Mouse (Mus musculus) ES-Bruce4 (cell line): Measurements from ENCODE around the gene Otub2. TPM values are rescaled to one million over a fixed set of nuclear protein-coding genes. Genes with fewer than 3 reads are reported as not detected.

Experiments used
- H3K27ac ChIP-seq: 2 replicates; pipeline ENCODE4 v1.5.1; 2012; ENCODE audit warnings: low read length, inconsistent platforms; ENCODE audit not compliant: insufficient read depth
- H3K27me3 ChIP-seq: 2 replicates; pipeline ENCODE4 v1.6.1; 2012; ENCODE audit warnings: mild to moderate bottlenecking, low read length, inconsistent platforms; ENCODE audit not compliant: control insufficient read depth, poor library complexity, insufficient read depth, severe bottlenecking
- H3K36me3 ChIP-seq: 2 replicates; pipeline ENCODE4 v1.6.1; 2012; ENCODE audit warnings: inconsistent platforms, mild to moderate bottlenecking, low read length, moderate library complexity; ENCODE audit not compliant: control insufficient read depth, poor library complexity, insufficient read depth, severe bottlenecking
- H3K4me1 ChIP-seq: one replicate; pipeline ENCODE4 v1.8.1; 2011; ENCODE audit warnings: low read length; ENCODE audit not compliant: control insufficient read depth, insufficient read depth
- H3K4me3 ChIP-seq: 2 replicates; pipeline ENCODE4 v1.5.1; 2011; ENCODE audit warnings: low read depth, mild to moderate bottlenecking, low read length
- H3K9ac ChIP-seq: 2 replicates; pipeline ENCODE4 v1.6.1; 2012; ENCODE audit warnings: low read depth, mild to moderate bottlenecking, inconsistent platforms; ENCODE audit not compliant: poor library complexity, severe bottlenecking
- H3K9me3 ChIP-seq: replicated peaks from 2 replicates; pipeline ENCODE4 v1.6.1; 2012; ENCODE audit warnings: mild to moderate bottlenecking, low read length, inconsistent platforms; ENCODE audit not compliant: control insufficient read depth, poor library complexity, insufficient read depth, severe bottlenecking
- CTCF ChIP-seq: IDR thresholded peaks from one replicate; pipeline ENCODE4 v1.8.1; 2011; ENCODE audit warnings: low read depth, low read length
- EP300 ChIP-seq: IDR thresholded peaks from 2 replicates; pipeline ENCODE4 v1.6.1; 2011; ENCODE audit warnings: low read depth, low read length; ENCODE audit not compliant: insufficient read depth
- POLR2A ChIP-seq: IDR thresholded peaks from one replicate; pipeline ENCODE4 v1.8.1; 2011; ENCODE audit warnings: low read length; ENCODE audit not compliant: insufficient read depth
- polyA plus RNA-seq: library from polyadenylated mRNA; stranded (reverse); fragments of >200 nt; gene quantifications from 2 replicates; pipeline ENCODE4 v1.2.4, GENCODE M21; 2011; ENCODE audit warnings: low read depth; ENCODE audit not compliant: missing spikeins, insufficient read depth, insufficient read length

Gene Otub2
- polyA plus RNA-seq, 1 experiment: 5.5 TPM

DNA sequence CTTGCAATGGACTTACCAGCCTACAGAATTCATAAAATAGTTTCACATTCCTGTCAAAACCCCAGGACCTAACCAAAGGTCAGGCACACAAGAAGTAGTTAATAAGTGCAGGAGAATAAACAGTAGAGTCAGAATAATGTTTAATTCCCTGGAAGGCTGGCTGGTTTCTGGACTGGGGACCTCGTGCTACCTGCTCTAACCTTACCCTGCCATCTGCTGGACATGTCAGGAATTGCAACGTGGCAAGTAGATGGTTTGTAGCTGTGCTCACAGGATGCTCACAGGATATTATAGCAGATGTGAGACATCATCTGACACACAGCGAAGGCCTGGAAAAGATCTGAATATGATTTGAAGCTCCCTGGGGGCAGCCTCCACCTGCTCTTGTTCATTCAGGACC lies 40.0 kb upstream of the Otub2 start:
- no peak for TF ChIP-seq EP300
- peak; percentile 74 for TF ChIP-seq CTCF
- TF ChIP-seq POLR2A: no peak
- no peaks in the 10 kb centered on the region for H3K27me3 ChIP-seq
- no peaks in the 10 kb centered on the region for H3K4me1 ChIP-seq
- no peak overlapping the region for H3K4me3 ChIP-seq
- H3K36me3 ChIP-seq: no peaks in the 10 kb centered on the region
- no peak overlapping the region for H3K9ac ChIP-seq
- H3K27ac ChIP-seq: no peak overlapping the region
- no peaks in the 10 kb centered on the region for H3K9me3 ChIP-seq

DNA sequence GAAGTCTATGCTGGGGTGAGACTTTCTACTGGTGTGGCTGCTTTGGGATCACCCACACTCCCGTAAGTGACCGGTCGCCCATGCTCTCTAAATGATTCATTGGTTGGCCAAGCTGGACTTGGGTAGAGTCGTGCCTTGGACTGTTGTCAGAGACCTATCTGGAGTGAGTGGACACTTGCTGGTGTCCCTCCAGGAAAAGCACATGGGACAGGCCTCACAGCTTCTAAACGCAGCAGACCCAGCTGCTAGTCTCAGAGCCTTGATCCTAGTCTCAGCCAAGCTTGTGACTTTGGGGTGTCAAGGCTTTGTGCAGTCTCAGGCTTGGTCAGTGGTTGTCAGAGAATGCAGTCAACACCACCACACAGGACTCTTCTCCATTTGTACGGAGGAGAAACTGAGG lies 35.7 kb upstream of the Otub2 start:
- no peak overlapping the region for H3K9ac ChIP-seq
- TF ChIP-seq EP300 (no peak), CTCF (no peak), POLR2A (no peak)
- H3K4me3 ChIP-seq: no peak overlapping the region
- H3K9me3 ChIP-seq: no peaks in the 10 kb centered on the region
- H3K27ac ChIP-seq: no peak overlapping the region
- H3K36me3 ChIP-seq: no peaks in the 10 kb centered on the region
- no peaks in the 10 kb centered on the region for H3K4me1 ChIP-seq
- H3K27me3 ChIP-seq: no peaks in the 10 kb centered on the region

DNA sequence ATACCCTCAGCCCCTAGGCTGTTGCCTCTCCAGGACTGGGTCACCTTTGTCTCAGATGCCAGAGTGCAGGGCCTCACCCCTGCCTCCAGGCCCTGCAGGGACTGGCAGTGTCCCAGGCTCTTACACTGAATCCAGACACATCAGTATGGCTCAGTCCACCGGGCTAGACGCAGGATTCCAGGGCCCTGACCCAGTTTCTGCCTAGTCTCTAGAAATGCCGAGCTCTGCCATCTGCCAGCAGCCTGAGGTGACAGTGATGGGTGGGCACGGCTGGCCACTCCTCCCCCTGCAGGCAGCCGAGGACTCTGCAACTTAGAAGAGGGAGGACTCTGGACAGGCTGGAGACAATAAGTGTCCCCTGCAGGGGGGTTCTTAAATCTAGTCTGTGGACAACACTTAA lies 34.9 kb upstream of the Otub2 start:
- Histone ChIP-seq H3K4me1 (no peaks in the 10 kb centered on the region), H3K27ac (no peak overlapping the region), H3K4me3 (no peak overlapping the region), H3K27me3 (no peaks in the 10 kb centered on the region), H3K36me3 (no peaks in the 10 kb centered on the region), H3K9me3 (no peaks in the 10 kb centered on the region), H3K9ac (no peak overlapping the region)
- TF ChIP-seq CTCF: no peak
- TF ChIP-seq EP300: no peak

DNA sequence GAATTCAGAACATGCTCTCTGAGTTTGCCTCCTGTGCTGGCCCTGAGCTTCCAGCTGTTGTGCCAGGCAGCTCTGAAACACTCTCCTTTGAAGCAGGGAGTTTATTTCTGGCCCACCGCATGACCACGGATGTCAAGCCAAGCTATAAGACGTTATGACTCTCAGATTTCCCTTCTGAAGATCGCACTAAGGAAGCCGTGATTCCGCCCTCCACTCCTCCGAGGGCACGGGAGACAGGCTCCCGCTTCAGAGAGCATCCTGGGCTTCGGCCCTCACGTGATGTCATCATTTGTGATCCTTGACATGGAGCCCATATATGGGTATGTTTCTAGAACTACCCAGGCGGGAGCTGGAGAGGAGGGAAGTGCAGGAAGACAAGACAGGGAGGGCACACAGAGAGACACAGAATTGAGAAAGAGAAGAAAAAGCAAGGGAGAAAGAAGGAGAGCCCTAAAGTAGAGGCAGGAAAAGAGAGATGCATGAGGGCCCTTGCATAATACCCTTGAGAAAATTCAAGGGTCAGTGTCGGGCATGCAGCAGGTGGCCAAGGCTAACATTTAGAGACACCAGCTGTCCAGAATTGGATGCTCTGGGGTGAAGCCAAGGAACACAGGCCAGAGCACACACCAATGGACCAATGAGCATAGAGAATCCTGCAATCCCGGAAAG lies 32.6 kb upstream of the Otub2 start, which contains the start of gene Asb2:
TSS of gene Asb2 (minus strand) at position 256 of the 669 bp plus-strand sequence.
- no peaks in the 10 kb centered on the region for H3K27me3 ChIP-seq
- no peak within 1 kb of the TSS for H3K4me3 ChIP-seq

DNA sequence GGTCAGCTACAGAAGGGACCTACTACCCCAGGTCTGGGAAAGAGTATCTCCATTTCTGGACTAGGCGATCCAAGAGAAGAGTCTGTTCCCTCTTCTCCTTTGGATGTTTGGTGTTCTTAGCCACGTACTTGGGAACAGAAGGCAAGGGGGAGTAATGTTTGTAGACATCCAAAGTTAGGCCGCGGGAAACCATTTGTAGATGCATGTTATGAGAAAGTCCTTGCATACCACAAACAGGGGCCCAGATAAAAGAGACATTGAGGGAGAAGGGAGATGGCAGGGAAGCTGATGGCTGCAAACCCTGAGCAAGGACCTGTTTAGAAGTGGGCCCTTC lies 32.1 kb upstream of the Otub2 start:
- no peak overlapping the region for H3K9ac ChIP-seq
- no peaks in the 10 kb centered on the region for H3K4me1 ChIP-seq
- no peak overlapping the region for H3K27ac ChIP-seq
- no peak overlapping the region for H3K4me3 ChIP-seq
- H3K27me3 ChIP-seq: no peaks in the 10 kb centered on the region
- H3K36me3 ChIP-seq: no peaks in the 10 kb centered on the region
- no peak for TF ChIP-seq CTCF
- TF ChIP-seq EP300: no peak
- no peak for TF ChIP-seq POLR2A
- H3K9me3 ChIP-seq: no peaks in the 10 kb centered on the region

More for the DNA sequence above, 32.6 kb upstream of the Otub2 start, which contains the start of gene Asb2:
- Histone ChIP-seq H3K36me3 (no peaks in the 10 kb centered on the region), H3K27ac (no peak within 1 kb of the TSS), H3K9ac (no peak within 1 kb of the TSS), H3K9me3 (no peaks in the 10 kb centered on the region), H3K4me1 (no peaks in the 10 kb centered on the region)
- TF ChIP-seq CTCF (no peak), EP300 (no peak), POLR2A (no peak)

DNA sequence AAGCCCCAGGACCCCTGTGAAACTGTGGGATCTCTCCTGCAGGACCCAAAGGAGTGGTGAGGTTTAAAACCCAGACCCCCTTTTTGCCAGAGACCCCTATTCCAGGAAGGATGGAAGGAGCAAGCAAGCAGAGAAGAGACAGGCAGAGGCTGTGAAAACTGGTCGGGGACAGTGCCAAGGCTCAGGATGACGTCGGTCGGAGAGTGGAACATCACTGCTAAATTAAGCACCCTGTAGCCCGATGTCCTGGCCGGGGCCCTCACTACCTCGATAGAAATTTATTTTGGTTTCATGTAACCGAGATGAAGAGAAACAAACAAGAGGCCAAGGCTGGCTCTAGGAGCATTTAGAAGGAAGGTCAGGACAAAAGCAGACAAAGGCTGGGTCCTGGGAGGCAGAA lies 30.3 kb upstream of the Otub2 start:
- no peaks in the 10 kb centered on the region for H3K36me3 ChIP-seq
- H3K4me3 ChIP-seq: no peak overlapping the region
- TF ChIP-seq EP300 (no peak), CTCF (no peak), POLR2A (no peak)
- no peaks in the 10 kb centered on the region for H3K4me1 ChIP-seq
- H3K27me3 ChIP-seq: no peaks in the 10 kb centered on the region
- no peaks in the 10 kb centered on the region for H3K9me3 ChIP-seq
- H3K27ac ChIP-seq: no peak overlapping the region
- no peak overlapping the region for H3K9ac ChIP-seq
